Mouse (Mus musculus): ENCODE measurements around the gene Tecpr1. TPM values are rescaled to one million over a fixed set of nuclear protein-coding genes. Genes with fewer than 3 reads are reported as not detected.

The Tecpr1 gene
- polyA plus RNA-seq, 1 experiment from 2014 or later = 2.5 TPM

- TF ChIP-seq CTCF (IDR thresholded peaks at IDR 0.05; ENCODE audit: low read depth) = no peak
- no peak for TF ChIP-seq EP300 (IDR thresholded peaks at IDR 0.05; ENCODE audit: low read depth)
- Histone ChIP-seq H3K27me3 (ENCODE audit: insufficient read depth, low read length) (no peaks in the 10 kb centered on the region), H3K4me3 (ENCODE audit: low read depth, low read length) (no peak overlapping the region), H3K4me2 (ENCODE audit: low read depth, low read length) (no peak overlapping the region), H3K9me3 (ENCODE audit: low read length) (no peaks in the 10 kb centered on the region), H3K27ac (ENCODE audit: low read depth) (no peak overlapping the region), H3K4me1 (ENCODE audit: insufficient read depth) (no peaks in the 10 kb centered on the region), H3K36me3 (replicated peaks; ENCODE audit: insufficient read depth, low read length) (peaks cover 40% of the 10 kb centered on the region), H3K9ac (replicated peaks) (no peak overlapping the region)
- no peak for ATAC-seq
- DNase-seq = no peak
- 86% methylated on average over 4 of the region's 4 CpGs for WGBS (ENCODE audit: insufficient replicate concordance)
These were observed 72.1 kb downstream of the Tecpr1 start for GRCm38 (mm10) chr5:144151270-144151669.

GRCm38 (mm10) chr5:144149530-144149929 is 73.9 kb downstream of the Tecpr1 start:
- no peak overlapping the region for H3K4me3 ChIP-seq (ENCODE audit: low read depth, low read length)
- DNase-seq (no peak), ATAC-seq (no peak)
- no peaks in the 10 kb centered on the region for H3K9me3 ChIP-seq (ENCODE audit: low read length)
- H3K27me3 ChIP-seq (ENCODE audit: insufficient read depth, low read length) = no peaks in the 10 kb centered on the region
- peaks cover 49% of the 10 kb centered on the region for H3K36me3 ChIP-seq (replicated peaks; ENCODE audit: insufficient read depth, low read length)
- H3K27ac ChIP-seq (ENCODE audit: low read depth) = no peak overlapping the region
- no peaks in the 10 kb centered on the region for H3K4me1 ChIP-seq (ENCODE audit: insufficient read depth)
- TF ChIP-seq CTCF (IDR thresholded peaks at IDR 0.05; ENCODE audit: low read depth) (no peak), EP300 (IDR thresholded peaks at IDR 0.05; ENCODE audit: low read depth) (no peak)
- H3K4me2 ChIP-seq (ENCODE audit: low read depth, low read length) = no peak overlapping the region
- no peak overlapping the region for H3K9ac ChIP-seq (replicated peaks)
- WGBS (ENCODE audit: insufficient replicate concordance) = 95% methylated on average over 4 of the region's 4 CpGs

DNA sequence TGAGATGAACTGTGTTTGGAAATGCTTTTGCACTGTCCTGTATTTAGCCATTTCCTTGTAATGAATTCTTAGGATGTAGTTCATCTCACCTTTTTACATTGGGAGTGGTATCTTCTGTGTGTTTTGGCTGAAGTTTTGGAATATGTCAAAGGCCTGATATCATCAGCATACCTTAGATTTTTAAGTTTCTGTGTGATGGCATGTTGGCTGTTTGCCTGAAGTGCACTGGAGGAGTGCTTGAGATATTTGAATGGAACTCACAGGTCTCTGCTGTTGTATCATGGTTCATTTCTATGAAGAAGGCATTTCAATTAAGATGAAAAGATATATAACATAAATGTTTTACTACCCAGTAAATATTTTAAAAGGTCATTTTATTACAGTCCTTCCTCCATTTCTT is 76.5 kb downstream of the Tecpr1 start:
- DNase-seq (no peak), ATAC-seq (no peak)
- no peak overlapping the region for H3K4me3 ChIP-seq (ENCODE audit: low read depth, low read length)
- no peaks in the 10 kb centered on the region for H3K27me3 ChIP-seq (ENCODE audit: insufficient read depth, low read length)
- TF ChIP-seq CTCF (IDR thresholded peaks at IDR 0.05; ENCODE audit: low read depth) (no peak), EP300 (IDR thresholded peaks at IDR 0.05; ENCODE audit: low read depth) (no peak)
- no peak overlapping the region for H3K27ac ChIP-seq (ENCODE audit: low read depth)
- no peaks in the 10 kb centered on the region for H3K9me3 ChIP-seq (ENCODE audit: low read length)
- H3K4me1 ChIP-seq (ENCODE audit: insufficient read depth) = no peaks in the 10 kb centered on the region
- no peak overlapping the region for H3K9ac ChIP-seq (replicated peaks)
- H3K4me2 ChIP-seq (ENCODE audit: low read depth, low read length) = no peak overlapping the region
- H3K36me3 ChIP-seq (replicated peaks; ENCODE audit: insufficient read depth, low read length) = peaks cover 48% of the 10 kb centered on the region

Other genes starting within 250 kb of the Tecpr1 start
- 30.5 and 31.5 TPM in 2 replicates for gene Ccz1, start 208.7 kb downstream of the Tecpr1 start, polyA plus RNA-seq (2015; fragmentation: Nextera tagmentation; extraction: Ambion mirVana)
- not detected in 2 replicates for gene Ocm, start 196.9 kb downstream of the Tecpr1 start, polyA plus RNA-seq (2015; fragmentation: Nextera tagmentation; extraction: Ambion mirVana)
- gene Lmtk2, start 123.2 kb downstream of the Tecpr1 start, polyA plus RNA-seq (2015; fragmentation: Nextera tagmentation; extraction: Ambion mirVana) = 1.1 and 1.2 TPM in 2 replicates
- 0.16 and 0.19 TPM in 2 replicates for gene Bhlha15, start 33.3 kb downstream of the Tecpr1 start, polyA plus RNA-seq (2015; fragmentation: Nextera tagmentation; extraction: Ambion mirVana)
- gene Bri3, start 20.8 kb upstream of the Tecpr1 start, polyA plus RNA-seq (2015; fragmentation: Nextera tagmentation; extraction: Ambion mirVana) = 51.1 and 53.0 TPM in 2 replicates
- gene Baiap2l1, start 134.5 kb upstream of the Tecpr1 start, polyA plus RNA-seq (2015; fragmentation: Nextera tagmentation; extraction: Ambion mirVana) = 12.3 and 13.3 TPM in 2 replicates

All from liver, postnatal 0 days (tissue).